Mouse (Mus musculus) forebrain, embryonic 12.5 days (tissue): ENCODE data around the gene Limd1. TPM values are rescaled to one million over a fixed set of nuclear protein-coding genes. Genes with fewer than 3 reads are reported as not detected.

Experiments used
- ATAC-seq: fragments of 200-750 bp; cut with Nextera tagmentation; 2 replicates; pipeline ENCODE4 v1.8.0; 2017; ENCODE audit warnings: moderate TSS enrichment; ENCODE audit not compliant: low FRiP score
- H3K27ac ChIP-seq: fragments of 300-500 bp; sonication (generic); 2 replicates; pipeline ENCODE4 v1.5.1; 2016; ENCODE audit warnings: mild to moderate bottlenecking
- H3K27me3 ChIP-seq: fragments of 300-500 bp; sonication (generic); 2 replicates; pipeline ENCODE4 v1.6.1; 2016; ENCODE audit warnings: mild to moderate bottlenecking
- H3K36me3 ChIP-seq: fragments of 300-500 bp; sonication (generic); replicated peaks from 2 replicates; pipeline ENCODE4 v1.6.1; 2016; ENCODE audit warnings: mild to moderate bottlenecking
- H3K4me1 ChIP-seq: fragments of 300-500 bp; sonication (generic); 2 replicates; pipeline ENCODE4 v1.6.1; 2016
- H3K4me2 ChIP-seq: fragments of 300-500 bp; sonication (generic); 2 replicates; pipeline ENCODE4 v1.6.1; 2016; ENCODE audit warnings: mild to moderate bottlenecking, moderate library complexity
- H3K4me3 ChIP-seq: fragments of 300-500 bp; sonication (generic); replicated peaks from 2 replicates; pipeline ENCODE4 v1.5.1; 2016; ENCODE audit warnings: mild to moderate bottlenecking
- H3K9ac ChIP-seq: fragments of 300-500 bp; sonication (generic); 2 replicates; pipeline ENCODE4 v1.6.1; 2016; ENCODE audit warnings: mild to moderate bottlenecking
- H3K9me3 ChIP-seq: fragments of 300-500 bp; sonication (generic); 2 replicates; pipeline ENCODE4 v1.6.1; 2016
- WGBS: fragments of 180-500 bp; shearing (Covaris S2); methylation state at CpG from one replicate; pipeline ENCODE4 v1.1.7; 2016; 5-methylcytosine and 5-hydroxymethylcytosine counted together
- polyA plus RNA-seq: library from polyadenylated mRNA; unstranded; fragments of >200 nt; fragmentation: Nextera tagmentation; extraction: Ambion mirVana; gene quantifications from 2 replicates; pipeline ENCODE4 v1.2.1, GENCODE M21; 2016

Gene Limd1
- polyA plus RNA-seq, 1 experiment from 2014 or later = 46.2 TPM

- Histone ChIP-seq H3K4me1 (peaks cover 26% of the 10 kb centered on the region), H3K9ac (no peak overlapping the region), H3K4me2 (no peak overlapping the region), H3K36me3 (peaks cover 19% of the 10 kb centered on the region), H3K27ac (no peak overlapping the region), H3K27me3 (no peaks in the 10 kb centered on the region), H3K4me3 (no peak overlapping the region), H3K9me3 (no peaks in the 10 kb centered on the region)
- ATAC-seq = no peak
- 85% methylated on average over 3 of the region's 3 CpGs for WGBS
These were observed 8.1 kb downstream of the Limd1 start for GRCm38 (mm10) chr9:123486635-123487034.

GRCm38 (mm10) chr9:123489073-123489472 lies 10.6 kb downstream of the Limd1 start:
- peaks cover 13% of the 10 kb centered on the region; the same call in 1 of the 2 replicates for H3K36me3 ChIP-seq

GRCm38 (mm10) chr9:123489727-123490343 lies 11.3 kb downstream of the Limd1 start:
- 85% methylated on average over 9 of the region's 9 CpGs for WGBS
- no peak overlapping the region for H3K4me3 ChIP-seq
- H3K4me1 ChIP-seq = peaks cover 15% of the 10 kb centered on the region
- no peak for ATAC-seq
- peaks cover 6% of the 10 kb centered on the region; the same call in 1 of the 2 replicates for H3K36me3 ChIP-seq
- H3K27me3 ChIP-seq = no peaks in the 10 kb centered on the region
- H3K9me3 ChIP-seq = no peaks in the 10 kb centered on the region
- no peak overlapping the region for H3K9ac ChIP-seq
- no peak overlapping the region for H3K27ac ChIP-seq
- no peak overlapping the region for H3K4me2 ChIP-seq

More at GRCm38 (mm10) chr9:123489073-123489472, 10.6 kb downstream of the Limd1 start:
- no peak overlapping the region for H3K9ac ChIP-seq
- no peak overlapping the region for H3K4me3 ChIP-seq
- H3K27ac ChIP-seq = no peak overlapping the region
- no peaks in the 10 kb centered on the region for H3K27me3 ChIP-seq
- no peak overlapping the region for H3K4me2 ChIP-seq
- no peak for ATAC-seq
- 91% methylated on average over 2 of the region's 2 CpGs for WGBS
- no peaks in the 10 kb centered on the region for H3K9me3 ChIP-seq
- peaks cover 15% of the 10 kb centered on the region for H3K4me1 ChIP-seq

GRCm38 (mm10) chr9:123490930-123491329 lies 12.4 kb downstream of the Limd1 start:
- no peaks in the 10 kb centered on the region for H3K27me3 ChIP-seq
- WGBS = 83% methylated on average over 5 of the region's 5 CpGs
- no peak for ATAC-seq

GRCm38 (mm10) chr9:123491917-123492585 lies 13.5 kb downstream of the Limd1 start:
- H3K4me1 ChIP-seq = peaks cover 23% of the 10 kb centered on the region
- no peak overlapping the region for H3K4me3 ChIP-seq
- no peak overlapping the region for H3K9ac ChIP-seq
- no peaks in the 10 kb centered on the region for H3K27me3 ChIP-seq
- H3K4me2 ChIP-seq = no peak overlapping the region
- peak; percentile 74 for ATAC-seq
- 71% methylated on average over 9 of the region's 9 CpGs for WGBS
- no peak overlapping the region for H3K27ac ChIP-seq
- peaks cover 6% of the 10 kb centered on the region; the same call in 1 of the 2 replicates for H3K36me3 ChIP-seq
- no peaks in the 10 kb centered on the region for H3K9me3 ChIP-seq

More at GRCm38 (mm10) chr9:123490930-123491329, 12.4 kb downstream of the Limd1 start:
- Histone ChIP-seq H3K4me3 (no peak overlapping the region), H3K9ac (no peak overlapping the region), H3K4me1 (peaks cover 16% of the 10 kb centered on the region), H3K4me2 (no peak overlapping the region), H3K9me3 (no peaks in the 10 kb centered on the region), H3K36me3 (peaks cover 6% of the 10 kb centered on the region; the same call in 1 of the 2 replicates), H3K27ac (no peak overlapping the region)

GRCm38 (mm10) chr9:123496665-123497064 lies 18.2 kb downstream of the Limd1 start:
- ATAC-seq = no peak
- WGBS = 11% methylated on average over 13 of the region's 13 CpGs
- peaks cover 17% of the 10 kb centered on the region for H3K4me1 ChIP-seq
- no peak overlapping the region for H3K4me3 ChIP-seq
- H3K36me3 ChIP-seq = peaks cover 14% of the 10 kb centered on the region
- H3K4me2 ChIP-seq = 0 out of 2 replicates have a peak overlapping the region, but pooled peaks have one; percentile 15
- H3K27me3 ChIP-seq = no peaks in the 10 kb centered on the region
- no peak overlapping the region for H3K27ac ChIP-seq
- no peaks in the 10 kb centered on the region for H3K9me3 ChIP-seq
- H3K9ac ChIP-seq = no peak overlapping the region

GRCm38 (mm10) chr9:123497906-123498305 lies 19.4 kb downstream of the Limd1 start:
- WGBS = 89% methylated on average over 5 of the region's 5 CpGs
- ATAC-seq = no peak
- no peak overlapping the region for H3K9ac ChIP-seq

GRCm38 (mm10) chr9:123500480-123500879 lies 22.0 kb downstream of the Limd1 start:
- peaks cover 7% of the 10 kb centered on the region; the same call in 1 of the 2 replicates for H3K4me1 ChIP-seq
- H3K4me3 ChIP-seq = no peak overlapping the region
- ATAC-seq = no peak
- no peaks in the 10 kb centered on the region for H3K9me3 ChIP-seq
- WGBS = 93% methylated on average over 4 of the region's 4 CpGs
- no peaks in the 10 kb centered on the region for H3K27me3 ChIP-seq
- H3K9ac ChIP-seq = no peak overlapping the region
- peaks cover 33% of the 10 kb centered on the region for H3K36me3 ChIP-seq
- H3K27ac ChIP-seq = no peak overlapping the region
- no peak overlapping the region for H3K4me2 ChIP-seq

More at GRCm38 (mm10) chr9:123497906-123498305, 19.4 kb downstream of the Limd1 start:
- Histone ChIP-seq H3K4me2 (no peak overlapping the region), H3K27me3 (no peaks in the 10 kb centered on the region), H3K4me3 (no peak overlapping the region), H3K9me3 (no peaks in the 10 kb centered on the region), H3K36me3 (peaks cover 22% of the 10 kb centered on the region), H3K27ac (no peak overlapping the region), H3K4me1 (peaks cover 7% of the 10 kb centered on the region; the same call in 1 of the 2 replicates)

GRCm38 (mm10) chr9:123503171-123503834 lies 24.8 kb downstream of the Limd1 start:
- H3K9ac ChIP-seq = no peak overlapping the region
- no peaks in the 10 kb centered on the region for H3K4me1 ChIP-seq
- no peak overlapping the region for H3K4me2 ChIP-seq
- no peaks in the 10 kb centered on the region for H3K9me3 ChIP-seq
- peaks cover 33% of the 10 kb centered on the region for H3K36me3 ChIP-seq
- ATAC-seq = no peak
- H3K4me3 ChIP-seq = no peak overlapping the region
- H3K27me3 ChIP-seq = no peaks in the 10 kb centered on the region
- WGBS = 84% methylated on average over 5 of the region's 5 CpGs
- no peak overlapping the region for H3K27ac ChIP-seq

- Histone ChIP-seq H3K4me2 (no peak overlapping the region), H3K9ac (no peak overlapping the region), H3K27ac (no peak overlapping the region), H3K4me1 (no peaks in the 10 kb centered on the region), H3K4me3 (no peak overlapping the region), H3K36me3 (peaks cover 33% of the 10 kb centered on the region), H3K27me3 (no peaks in the 10 kb centered on the region), H3K9me3 (no peaks in the 10 kb centered on the region)
- peak; percentile 77 for ATAC-seq
- 5% methylated on average over 2 of the region's 2 CpGs for WGBS
These were observed 25.8 kb downstream of the Limd1 start for GRCm38 (mm10) chr9:123504325-123504724.

GRCm38 (mm10) chr9:123505598-123505997 lies 27.1 kb downstream of the Limd1 start:
- Histone ChIP-seq H3K4me1 (no peaks in the 10 kb centered on the region), H3K4me2 (no peak overlapping the region), H3K27ac (no peak overlapping the region), H3K9me3 (no peaks in the 10 kb centered on the region), H3K36me3 (peaks cover 33% of the 10 kb centered on the region), H3K27me3 (no peaks in the 10 kb centered on the region), H3K9ac (no peak overlapping the region), H3K4me3 (no peak overlapping the region)
- 80% methylated on average over 1 of the region's 1 CpGs for WGBS
- ATAC-seq = no peak
